Mouse (Mus musculus) E14TG2a.4 (cell line): Measurements from ENCODE around the gene Cbx8.

Experiments
- CTCF ChIP-seq: conservative IDR thresholded peaks from 2 replicates; pipeline ENCODE4 v1.5.1; 2014; ENCODE audit warnings: low read length
- NANOG ChIP-seq: IDR thresholded peaks from 2 replicates; pipeline ENCODE4 v1.6.1; 2014; ENCODE audit warnings: borderline replicate concordance, low read length, mixed read lengths

GRCm38 (mm10) chr11:119051927-119052660 is 11.3 kb upstream of the Cbx8 start:
- TF ChIP-seq CTCF (no peak), NANOG (no peak)
